Mouse (Mus musculus): ENCODE results near the gene Atp23.
A peak's percentile ranks its signal among the peaks of the same experiment; 100 is the strongest.

The Atp23 gene

DNA sequence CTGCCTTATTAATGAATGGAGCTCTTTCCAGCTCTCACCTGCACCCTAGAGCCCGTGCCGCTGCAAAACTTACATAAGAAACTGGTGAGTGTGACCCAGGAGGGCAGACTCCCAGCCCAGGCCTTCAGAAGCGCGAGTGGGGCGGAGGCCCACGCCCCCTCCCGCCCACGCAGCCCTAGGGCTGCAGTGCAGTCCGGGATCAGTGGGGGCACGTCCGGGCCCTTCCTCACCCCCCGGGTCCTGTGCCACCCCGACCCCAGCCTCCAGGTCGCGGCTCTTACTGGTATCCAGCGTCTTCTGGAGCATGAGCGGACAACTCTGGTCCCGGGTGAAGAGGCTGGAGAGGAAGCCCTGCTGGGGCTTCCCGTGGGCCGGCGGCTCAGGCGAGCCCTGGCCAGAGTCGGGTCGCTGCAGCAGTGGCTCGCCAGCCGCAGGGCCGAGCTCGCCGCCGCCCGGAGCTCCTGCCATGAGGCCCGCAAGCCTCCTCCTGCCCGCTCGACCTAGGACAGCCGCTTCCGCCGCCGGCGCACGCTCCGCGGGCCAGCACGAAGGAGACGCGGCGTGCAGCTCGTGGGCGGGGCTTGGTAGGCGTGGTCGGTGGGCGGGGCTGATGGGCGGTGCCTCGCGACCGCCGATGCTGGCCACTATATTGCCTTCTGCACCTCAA lies at the start of gene Atp23:
Atp23 (minus strand) TSS at position 535 of the 667 bp plus-strand sequence.
- DNase-seq = peak; percentile 90

DNA sequence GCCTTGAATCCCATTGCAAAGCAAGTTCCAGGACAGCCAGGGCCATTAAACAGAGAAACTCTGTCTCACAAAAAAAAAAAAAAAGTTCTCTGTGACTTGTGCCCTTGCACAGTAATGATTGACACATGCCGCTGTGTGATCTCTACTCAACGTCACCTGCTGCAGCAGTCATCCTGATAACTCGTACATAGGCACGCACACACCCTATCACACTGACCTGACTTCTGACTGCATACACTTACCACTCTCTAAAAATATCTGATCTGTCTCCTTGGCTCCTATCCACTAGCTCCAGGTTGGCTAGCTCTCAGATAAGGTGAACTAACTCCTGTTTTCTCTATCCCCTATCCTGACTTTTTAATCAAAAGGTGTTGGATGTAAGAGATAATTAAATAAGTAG lies 49.4 kb upstream of the Atp23 start:
- no peak for DNase-seq

DNA sequence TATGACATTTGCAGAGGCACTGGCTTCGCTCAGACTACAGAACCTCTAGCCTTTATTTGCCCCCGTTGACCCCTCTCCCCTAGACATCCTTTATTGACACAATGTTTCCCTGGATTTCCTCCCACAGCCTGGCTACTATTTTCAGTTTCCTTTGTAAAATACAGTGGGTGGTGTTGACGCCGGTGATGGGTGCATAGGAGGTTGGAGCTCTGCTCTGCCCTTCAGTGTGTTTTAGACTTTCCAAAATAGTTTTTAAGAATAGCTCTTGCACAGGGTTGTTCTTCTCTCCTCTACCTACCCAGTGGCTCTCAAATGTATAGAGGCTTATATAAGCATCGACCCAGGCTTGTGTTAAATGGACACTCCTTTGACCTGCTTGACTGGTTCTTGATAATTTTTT lies 48.7 kb upstream of the Atp23 start:
- DNase-seq = no peak

DNA sequence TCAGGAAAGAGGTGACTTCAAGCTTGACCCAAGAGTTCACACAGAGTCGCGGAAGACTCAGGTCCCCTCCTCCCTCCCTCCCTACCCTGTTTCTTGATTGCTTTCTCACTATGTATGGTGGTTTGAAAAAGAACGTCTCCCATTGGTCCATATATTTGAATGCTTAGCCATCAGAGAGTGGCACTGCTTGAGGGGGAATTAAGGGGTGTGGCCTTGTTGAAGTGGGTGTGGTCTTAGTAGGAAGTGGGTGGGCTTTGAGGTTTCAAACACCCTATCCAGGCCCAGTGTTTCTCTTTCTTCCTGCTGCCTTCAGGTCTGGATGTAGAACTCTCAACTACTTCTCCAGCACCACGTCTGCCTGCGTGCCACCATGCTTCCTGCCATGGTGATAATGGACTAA lies 44.4 kb upstream of the Atp23 start:
- DNase-seq = no peak

DNA sequence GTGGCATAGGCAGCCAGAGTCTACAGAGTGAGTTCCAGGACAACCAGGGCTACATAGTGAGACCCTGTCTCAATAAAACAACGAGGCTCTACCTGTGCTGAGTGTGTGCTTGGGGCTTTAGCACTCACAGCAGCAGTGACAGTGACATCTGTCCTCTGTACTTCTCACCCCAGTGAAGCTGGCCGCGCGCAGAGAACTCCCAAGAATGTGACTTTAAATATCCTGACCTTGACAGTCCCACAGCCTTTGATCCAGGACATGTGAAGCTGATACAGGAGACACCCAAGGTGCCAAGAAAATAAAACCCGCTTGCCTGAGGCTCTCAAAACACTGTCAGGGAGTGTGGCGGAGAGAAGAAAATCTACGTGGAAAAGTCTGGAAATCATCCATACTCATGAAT lies 39.8 kb upstream of the Atp23 start:
- no peak for DNase-seq

DNA sequence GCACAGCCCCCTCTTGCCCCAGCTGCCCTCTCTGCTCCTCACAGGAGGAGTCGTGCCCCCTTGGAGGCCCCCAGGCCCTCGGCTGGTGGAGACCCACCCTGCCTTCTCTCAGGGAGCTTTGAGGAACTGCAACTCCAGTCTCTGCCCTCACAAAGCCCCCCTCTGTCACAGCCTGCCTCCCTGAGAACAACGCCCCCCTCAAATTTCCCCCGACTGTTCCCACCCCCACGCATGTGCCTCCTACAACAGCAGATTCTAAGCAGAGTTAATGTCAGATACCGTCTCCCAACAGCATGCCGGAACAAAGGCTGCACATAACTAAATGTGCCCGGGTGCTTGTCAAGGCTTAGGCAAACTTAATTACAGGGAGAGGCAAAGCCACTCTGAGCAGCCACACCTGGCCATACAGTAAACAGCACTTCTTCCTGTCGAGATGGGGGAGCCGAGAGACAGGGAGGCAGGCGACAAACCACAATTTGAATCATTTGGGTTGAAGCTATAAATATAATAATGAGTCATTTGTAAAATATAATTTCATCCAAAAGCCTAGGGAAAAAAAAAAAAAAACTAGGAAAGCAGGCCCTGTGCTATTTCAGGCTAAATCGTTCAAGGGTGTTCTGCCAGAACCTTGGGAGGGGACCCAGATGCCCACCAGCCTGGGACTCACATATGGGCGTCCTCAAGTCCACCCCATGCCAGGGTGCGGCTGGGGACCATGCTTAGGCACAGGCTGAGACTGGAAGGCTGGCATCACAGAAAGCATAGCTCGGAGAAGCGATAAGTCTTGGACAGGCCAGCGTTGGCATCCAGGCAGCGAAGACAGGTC lies 34.6 kb upstream of the Atp23 start:
- no peak for DNase-seq

DNA sequence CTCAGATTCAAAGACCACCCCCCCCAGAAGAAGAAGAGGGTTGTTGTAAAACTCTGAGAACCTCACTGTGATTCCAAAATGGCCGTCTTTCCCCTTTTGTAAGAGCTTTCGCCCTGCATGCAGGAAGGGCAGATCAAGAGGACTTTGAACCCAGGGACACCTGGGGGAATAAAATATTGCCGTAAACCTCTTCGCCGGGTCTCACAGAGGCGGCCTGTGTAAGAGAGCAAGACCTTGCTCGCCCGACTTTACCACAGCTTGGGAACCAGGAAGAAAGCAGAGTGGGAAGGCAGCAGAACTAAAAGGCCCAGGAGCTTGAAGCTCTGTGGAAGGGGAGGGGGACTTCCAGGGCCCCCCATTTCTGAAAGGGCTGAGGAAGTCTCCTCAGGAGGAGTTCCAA lies 34.0 kb upstream of the Atp23 start:
- no peak for DNase-seq

DNA sequence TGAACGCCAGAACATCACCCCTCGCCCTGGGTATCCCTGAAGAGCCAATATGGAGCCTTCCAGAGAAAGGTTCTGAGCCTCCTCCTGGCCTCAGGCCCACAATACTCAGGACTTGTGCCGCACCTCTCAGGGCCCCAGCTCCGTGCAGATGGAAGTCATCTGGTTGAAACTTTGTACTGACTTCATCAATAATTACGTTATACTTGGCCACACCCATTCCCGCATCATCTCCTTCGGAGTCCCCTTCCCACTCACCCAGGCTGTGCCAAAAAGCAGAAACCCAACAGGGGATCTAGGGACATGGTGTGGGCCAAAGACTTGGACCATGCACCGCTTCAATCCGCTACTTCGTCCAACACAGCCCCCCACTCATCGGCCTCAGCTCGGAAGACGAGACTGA lies 33.4 kb upstream of the Atp23 start:
- no peak for DNase-seq

DNA sequence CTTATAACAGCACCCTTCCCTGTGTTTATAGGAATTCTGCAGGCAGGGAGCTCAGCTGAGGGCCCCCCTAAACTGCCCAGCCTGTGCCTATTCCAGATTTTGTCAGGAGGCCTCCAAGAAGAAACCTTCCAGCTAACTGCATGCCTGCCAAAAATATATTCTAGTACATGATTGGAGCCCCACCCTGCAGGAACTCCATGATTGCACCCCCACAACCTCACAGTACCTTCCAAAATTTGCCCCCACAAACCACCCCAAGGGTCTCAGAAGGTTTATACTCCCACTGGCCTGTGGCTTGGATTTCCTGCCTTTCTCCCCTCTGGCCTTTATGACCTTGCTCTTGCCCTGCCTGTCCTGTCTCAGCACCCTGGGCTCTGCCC lies 30.6 kb upstream of the Atp23 start:
- DNase-seq = no peak

DNA sequence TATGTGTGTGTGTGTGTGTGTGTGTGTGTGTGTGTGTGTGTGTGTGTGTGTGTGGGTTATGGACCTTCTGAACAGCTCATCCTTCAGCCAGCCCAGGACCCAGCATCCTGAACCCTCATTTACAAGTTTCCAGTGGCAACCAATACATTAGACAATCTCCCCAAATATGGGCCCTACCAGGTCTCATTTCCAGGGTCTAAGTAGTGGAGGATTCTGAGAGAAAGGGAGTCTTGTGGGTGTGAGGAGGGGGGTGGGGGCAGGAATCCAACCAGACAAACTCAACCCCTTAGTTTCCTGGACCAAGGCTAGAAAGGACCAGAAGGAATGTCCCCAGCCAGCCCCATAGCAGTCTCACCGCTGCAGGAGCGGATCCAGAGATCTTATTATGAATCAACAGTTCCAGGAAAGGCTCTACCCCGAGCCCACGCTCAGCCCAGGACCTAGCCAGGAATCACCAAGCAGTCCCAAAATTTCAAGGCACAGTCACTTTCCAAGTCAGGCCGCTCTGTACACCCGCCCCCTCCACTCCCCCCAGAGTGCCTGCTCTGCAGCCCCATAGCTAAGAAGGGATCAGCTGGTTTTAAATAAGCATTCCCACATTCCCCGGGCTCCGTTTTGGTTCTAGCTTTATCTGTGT lies 30.1 kb upstream of the Atp23 start:
- DNase-seq = no peak

DNA sequence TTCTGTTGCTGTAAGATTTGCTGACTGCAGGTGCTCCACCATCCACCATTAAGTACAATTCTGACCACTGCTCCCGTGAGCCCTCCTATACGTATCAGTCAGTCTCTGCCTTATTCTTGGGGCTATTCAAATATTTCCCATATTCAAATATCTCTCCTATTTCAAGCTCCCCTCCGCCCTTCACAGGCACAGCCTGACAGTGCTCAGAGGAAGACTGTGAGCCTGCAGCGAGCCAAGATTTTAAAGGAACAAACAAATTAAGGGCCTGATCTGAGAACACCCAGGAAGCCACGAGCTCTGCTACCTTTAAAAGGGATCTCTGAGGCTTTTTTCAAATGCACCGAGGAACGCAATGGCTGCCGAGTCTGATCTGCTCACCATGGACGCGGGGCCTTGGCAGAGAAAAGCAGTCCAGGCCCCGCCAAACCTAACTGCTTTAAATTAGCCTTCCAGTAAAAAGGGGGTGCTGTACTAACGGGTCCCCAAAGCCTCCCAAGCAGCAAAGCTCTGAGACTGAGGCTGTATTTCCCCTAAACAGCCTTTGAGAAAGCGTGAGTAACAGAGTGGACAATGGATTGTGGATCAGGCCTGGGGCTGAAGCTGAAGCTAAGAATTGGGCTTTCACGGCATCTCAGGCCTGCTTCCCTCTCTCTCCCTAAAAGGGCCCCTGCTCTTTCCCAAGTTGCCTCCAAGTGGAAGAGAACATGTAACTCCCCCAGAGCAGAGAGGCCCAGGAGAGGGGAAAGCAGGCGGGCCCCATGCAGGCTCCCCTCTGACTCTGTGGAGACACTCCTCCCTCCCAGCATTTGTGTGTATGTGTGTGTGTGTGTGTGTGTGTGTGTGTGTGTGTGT lies 29.3 kb upstream of the Atp23 start:
- DNase-seq = peak; percentile 59

DNA sequence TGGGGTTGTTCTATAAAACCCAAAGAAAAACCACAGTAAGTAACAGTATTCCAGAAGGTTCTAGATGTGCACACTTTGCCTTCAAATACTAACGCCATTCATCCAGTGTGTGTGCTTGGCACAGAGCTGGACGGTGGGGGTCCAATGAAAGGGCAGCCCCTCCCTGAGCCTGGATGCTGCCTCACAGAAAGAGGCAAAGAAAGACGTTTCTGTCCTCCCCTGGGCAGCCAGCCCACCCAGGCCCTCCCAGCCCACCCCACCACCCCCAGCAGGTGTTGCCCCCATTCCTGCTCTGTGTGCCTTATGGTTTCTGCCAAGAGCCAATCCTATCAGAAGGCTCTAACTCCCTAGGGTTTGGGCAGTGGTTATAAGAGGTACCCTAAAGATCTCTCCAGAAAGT lies 28.4 kb upstream of the Atp23 start:
- DNase-seq = no peak

DNA sequence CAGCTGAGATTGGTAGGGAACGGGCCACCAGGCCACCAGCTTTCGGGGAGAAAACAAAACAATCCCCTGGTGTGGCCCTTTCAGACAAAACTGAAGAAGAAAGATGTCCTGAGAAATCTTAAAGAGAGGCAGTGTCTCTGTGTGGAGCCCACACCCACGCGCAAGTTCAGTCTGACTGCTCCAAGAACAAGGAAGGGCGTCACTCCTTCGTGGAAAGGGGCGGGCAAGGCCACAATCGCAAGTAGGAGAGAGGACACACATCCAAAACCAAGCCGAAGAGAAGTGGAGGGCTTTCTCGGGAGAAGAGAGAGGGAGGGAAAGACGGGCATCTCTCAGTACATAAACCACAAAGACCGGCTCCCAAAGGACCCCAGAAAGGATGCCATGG lies 27.7 kb upstream of the Atp23 start:
- no peak for DNase-seq

DNA sequence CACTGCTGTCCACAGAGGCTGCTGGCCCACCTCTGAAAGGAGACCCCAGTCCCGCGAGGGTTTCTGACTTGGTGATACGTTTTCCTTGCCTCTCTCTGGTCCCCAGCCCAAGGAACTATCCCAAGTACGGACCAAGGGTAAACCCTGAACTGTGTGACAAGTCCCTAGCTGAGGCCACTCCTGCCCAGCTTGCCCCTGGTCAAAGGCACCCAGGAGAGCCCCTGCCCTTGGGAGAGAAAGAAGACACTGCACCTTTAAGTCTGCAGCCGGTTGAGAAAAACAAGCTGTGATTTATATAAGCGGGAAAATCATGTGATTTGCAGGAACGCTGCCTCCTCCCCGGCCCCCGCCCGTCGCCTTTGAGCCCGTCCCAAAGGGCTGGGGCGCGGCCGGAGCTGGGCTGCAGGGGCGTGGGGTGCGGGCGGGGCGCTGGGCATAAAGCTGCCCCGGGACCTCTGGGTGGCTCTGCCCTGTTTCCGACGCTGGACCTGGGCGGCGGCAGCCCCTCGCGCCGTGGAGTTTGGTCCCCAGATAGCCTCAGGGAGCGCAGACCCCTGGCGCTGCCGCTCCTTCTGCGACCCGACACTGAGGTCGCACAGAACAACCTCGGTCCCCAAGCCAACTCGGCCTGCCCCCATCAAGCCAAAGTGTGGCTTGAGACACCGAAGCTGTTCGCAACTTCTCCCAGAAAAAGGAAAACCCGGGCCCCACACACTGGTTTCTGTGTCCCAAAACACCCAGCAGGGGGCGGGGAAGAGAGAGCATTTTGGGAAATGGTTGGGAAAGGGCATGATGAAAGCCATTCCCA lies 27.1 kb upstream of the Atp23 start:
- peak; percentile 68 for DNase-seq

DNA sequence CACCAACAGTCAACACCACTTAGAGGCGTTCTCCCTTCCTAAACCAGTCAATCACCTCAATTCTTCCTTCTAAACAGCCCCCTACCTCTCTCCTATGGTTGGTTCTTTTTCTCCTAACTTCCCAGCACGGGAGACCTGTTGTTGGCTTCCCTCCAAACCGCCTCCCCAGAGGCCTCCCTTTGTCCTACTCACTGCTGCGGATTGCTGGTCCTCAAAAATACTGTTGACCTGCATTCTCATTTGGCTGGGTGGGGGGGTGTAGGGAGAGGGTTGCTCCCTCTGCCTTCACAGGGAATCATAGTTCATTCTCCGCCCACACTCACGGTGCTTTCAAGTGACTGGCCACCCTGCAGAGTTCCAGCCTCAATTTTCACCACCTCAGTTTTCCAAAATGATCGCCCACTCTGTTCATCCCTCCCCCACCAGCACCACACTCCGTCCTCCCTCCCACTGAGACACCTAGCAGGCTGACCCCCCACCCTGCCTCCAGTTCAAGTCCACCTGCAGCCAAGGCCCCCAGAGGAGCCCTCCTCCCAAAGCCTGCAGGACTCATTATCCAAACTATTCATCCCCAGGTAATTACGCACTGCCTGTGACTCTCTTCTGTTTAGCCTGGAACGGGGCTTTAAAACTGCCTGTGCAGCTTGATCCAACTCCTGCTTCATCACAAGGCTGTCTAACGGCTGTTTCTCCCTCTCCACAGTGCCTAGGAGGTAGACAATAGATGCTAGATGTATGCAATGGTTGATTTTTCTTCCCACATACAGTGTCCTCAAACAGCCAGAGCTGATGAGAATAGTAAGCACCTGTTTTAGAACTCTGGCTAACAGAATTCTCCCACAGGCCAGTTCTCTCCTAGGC lies 26.2 kb upstream of the Atp23 start:
- no peak for DNase-seq

DNA sequence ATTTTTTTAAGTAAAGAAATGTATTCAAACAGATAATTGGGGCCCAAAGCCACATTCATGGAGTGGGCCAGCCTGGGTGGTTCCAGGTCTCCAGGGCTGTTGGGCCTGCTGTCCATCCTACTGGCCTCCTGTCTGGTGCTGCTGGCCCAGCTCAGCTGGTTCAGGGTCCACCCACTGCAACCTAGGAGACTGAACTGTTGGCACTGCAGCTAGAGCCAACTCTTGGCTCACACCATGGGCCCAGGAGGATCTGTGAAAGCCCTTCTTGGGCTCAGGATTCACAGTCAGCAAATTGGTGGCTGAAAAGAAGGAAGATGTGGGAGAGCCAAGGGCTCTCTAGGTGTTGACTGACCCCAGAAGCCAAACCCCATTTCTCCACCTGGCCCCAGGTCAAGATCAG lies 24.2 kb upstream of the Atp23 start:
- DNase-seq = no peak

DNA sequence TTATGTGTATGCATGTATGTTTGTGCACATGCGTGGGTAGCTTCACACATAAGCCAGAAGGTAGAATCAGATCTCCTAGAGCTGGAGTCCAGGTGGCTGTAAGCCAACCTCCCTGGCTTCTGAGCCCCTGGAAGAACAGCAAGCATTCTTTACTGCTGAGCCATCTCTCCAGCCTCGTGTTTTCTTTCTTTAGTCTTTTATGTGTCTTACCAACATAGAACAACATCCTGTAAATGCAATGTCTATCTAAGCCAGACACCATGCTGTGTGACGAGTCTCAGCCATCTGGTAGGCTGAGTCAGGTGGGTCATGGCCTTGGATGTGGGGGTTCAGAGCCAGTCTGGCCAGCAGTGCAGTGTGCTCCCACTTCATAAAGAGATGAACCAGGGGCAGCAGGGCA lies 22.9 kb upstream of the Atp23 start:
- no peak for DNase-seq

DNA sequence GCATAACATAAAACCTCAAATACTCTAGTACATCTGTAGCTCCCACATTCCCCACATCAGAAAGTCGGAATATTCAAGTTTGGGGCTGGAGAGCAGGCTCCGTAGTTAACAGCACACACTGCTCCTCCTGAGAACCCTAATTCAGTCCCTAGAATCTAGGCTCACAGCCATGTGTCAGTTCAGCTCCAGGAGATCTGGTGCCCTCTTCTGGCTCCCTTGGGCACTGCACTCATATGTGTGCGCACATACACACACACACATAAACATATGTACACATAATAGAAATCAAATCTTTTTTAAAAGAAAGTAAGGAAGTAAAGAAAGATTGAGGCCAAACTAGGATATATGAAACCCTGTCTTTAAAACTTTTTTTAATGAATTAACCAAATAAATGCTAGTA lies 19.1 kb upstream of the Atp23 start:
- no peak for DNase-seq

DNA sequence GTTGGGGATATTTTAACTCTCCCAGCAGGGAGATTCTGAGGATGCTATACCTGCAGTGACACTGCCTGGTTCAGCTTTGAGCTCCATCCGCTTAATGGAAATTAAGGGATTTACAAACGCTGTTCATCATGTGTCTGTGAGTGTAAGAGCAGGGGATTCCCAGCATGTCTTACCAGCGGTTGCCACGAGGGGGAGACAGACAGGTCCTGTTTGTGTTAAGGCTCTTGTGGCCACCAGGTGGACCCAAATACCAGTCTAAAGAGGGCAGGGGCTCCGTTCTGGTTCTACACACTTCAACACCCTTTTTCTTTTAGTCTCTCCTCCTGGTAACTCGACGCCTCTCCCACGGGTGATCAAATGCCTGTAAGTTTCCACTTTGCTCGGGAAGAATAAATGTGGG lies 17.9 kb upstream of the Atp23 start:
- DNase-seq = peak; percentile 89

DNA sequence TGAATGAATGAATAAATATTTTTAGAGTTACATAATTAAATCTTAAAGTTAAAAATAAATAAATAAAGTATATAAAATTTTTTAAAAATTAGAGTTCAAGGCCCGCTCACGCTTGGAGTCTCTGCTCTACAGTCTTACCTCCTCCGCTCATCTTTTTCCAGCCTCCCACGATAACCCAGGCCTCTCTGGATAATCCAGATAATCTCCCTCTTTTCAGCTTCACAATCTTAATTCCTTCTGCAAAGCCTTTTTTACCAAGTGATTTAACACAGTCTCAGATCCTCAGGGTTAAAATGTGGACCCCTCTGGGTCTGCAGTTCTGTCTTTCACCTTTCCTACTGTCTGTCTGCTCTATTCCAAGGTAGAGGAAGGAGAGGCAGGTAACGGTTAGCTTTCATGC lies 13.1 kb upstream of the Atp23 start:
- no peak for DNase-seq

DNA sequence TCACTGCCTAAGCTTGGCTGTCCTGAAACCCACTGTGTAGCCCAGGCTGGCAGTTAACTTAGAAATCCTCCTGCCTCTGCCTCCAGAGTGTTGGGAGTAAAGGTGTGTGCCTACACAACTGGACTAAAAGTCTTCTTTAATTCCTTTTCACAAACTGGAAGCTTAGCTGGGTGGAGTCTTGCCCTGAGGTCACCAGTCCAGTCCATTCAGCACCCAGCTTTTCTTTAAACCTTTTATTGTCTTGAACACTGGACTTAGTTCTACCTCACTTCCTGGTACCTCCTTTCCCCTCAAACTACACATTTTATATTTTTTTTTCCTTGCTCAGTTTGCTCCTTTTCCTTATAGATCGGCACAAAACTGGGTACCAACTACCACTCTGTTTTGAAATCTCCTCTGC lies 10.3 kb upstream of the Atp23 start:
- DNase-seq = no peak

All from liver (tissue).